Mouse (Mus musculus): Measurements from ENCODE around the gene Mrpl23.

Gene Mrpl23

DNA sequence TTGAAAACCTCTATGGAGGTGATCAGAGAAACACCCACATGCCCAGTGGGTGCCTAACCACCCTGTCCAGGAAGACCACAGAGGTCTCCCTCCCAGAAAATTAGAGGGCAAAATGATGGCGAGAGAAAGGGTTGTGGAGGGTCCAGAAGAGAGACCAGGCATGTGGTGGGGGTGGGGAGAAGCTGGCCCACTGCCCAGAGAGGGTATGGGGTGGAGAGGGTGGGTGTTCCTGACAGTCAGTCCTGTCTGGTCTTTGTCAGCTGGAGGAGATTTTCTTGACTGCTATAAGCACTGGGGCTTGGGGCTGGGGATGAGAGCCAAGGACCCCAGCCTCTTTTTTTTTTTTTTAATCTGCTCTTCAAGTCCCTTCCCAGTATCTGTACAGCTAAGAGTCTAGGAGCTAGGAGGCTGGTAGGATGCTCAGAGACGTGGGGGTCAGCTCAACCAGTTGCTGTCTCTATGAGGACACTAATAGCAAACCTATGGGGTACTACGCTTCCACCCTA is 41.7 kb downstream of the Mrpl23 start:
- DNase-seq (ENCODE audit: low spot score) = no peak

- DNase-seq (ENCODE audit: low spot score) = no peak
Measured at GRCm38 (mm10) chr7:142574826-142575351, 42.4 kb downstream of the Mrpl23 start.

DNA sequence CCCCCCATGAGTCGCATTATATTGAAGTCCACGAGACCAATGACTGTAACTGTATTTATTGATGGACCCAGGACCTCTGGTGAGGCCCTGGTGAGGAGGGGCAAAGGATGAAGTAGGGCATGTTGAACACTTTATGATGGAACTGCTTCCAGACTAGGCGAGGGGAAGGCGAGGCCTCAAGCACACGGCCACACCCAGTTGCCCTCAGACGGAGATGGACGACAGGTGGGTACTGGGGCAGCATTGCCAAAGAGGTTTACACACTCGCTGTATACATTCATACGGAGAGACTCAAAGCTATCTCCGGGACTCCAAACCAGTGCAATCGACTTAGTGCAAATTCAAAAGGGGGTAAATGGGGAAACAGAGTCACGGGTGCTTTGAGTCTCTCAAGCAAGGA is 43.0 kb downstream of the Mrpl23 start:
- no peak for DNase-seq (ENCODE audit: low spot score)

DNA sequence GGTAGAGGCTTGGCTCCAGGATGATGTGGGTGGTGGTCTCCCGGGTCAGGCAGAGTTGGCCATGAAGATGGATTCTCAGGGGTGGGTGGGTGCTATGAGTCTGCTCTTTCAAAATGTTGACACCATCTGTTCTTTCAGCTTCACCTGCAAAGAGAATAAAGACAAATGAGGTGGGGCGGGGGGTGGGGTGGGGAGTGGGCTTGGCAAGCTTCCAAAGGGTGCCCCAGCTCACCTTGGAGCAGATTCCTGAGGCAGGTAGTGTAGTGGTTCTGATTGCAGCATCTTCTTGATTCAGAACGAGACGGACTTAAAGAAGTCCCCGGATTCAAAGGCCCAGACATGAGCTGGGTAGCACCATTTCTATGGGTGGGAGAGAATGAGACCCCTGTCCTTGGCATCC is 43.5 kb downstream of the Mrpl23 start:
- DNase-seq (ENCODE audit: low spot score) = no peak

DNA sequence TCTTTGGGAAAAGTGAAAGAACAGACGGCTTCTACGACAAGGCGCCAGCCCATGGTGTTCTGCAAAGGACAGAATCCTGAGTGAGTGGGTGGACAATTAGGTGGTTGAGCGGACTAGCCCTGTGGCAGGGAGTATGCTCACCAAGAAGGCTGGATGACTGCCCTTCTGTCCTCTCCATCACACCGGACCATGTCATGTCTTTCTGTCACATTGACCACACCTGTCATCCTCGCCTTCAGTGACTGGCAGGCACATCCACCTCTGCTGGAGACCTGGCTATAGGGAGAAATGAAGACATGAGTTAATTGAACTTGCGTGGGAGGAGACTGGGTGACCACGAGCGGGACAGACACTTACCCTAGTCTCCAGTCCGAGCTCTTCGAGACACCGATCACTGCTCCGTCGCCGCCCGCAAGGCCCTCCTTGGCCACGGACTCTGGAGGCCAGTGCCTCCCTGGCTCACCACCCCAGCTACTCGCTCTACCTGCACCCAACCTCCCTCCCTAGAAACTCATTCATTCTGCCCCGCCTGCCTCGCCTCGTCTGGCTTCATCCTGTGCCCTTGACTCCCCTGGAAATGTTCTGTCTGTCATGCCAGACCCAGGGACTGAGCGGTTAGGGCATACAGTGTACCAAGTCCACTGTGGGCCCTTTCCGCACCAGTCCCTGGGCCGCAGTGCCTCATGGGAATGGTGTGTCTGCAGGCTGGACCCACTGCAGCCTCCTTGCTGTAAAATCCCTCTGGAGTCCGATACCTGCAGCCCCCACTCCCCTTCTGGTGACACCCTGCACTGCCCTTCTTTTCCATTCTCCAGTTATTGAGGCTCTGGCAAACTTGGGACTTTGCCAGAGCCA is 44.2 kb downstream of the Mrpl23 start:
- DNase-seq (ENCODE audit: low spot score) = no peak

DNA sequence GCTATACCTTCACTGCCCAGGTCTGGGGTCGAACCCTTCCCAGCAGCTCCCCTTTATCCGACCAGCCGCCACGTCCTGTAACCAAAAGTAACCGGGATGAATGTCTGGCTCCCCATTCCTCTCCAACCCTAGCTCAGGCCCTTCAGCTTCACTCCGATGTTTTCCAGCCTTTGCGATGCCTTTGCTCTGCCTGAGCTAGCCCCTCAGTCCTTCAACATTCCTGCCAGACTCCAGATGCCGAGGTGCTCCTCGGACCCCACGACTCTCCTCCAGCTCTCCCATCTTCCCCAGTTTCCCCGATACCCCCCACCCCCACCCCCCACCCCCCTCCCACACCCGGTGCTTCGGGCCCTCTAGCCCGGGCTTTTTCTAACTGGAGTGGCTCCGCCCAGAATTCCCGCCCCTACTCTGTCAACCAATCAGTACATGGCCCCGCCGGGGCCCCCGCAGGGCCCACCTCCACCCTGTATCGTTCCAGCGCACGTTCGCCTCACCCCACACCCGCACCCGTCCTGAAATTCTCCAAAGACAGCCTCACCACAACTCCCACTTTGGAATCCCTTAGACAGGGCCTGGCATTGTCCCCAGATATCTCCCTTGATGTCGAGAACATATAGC is 45.4 kb downstream of the Mrpl23 start:
- DNase-seq (ENCODE audit: low spot score) = peak; percentile 28

DNA sequence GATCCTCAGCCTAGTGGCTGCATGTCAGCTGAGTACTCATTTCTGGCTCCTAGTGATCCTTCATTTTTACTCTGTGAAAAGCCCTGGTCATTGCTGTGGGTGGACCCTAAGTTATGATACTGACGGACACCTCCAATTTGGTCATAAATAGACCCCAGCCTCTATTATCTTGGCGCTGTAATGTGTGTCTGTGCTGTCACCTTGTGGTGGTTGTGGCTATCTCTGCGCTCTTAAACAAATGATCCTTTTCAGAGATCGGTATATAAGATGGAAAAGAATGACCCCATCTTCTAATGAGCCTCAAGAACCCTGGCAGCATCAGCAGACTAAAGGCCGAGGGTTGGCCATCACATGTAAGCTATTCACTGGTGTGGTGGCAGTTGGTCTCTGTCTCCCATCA is 46.6 kb downstream of the Mrpl23 start:
- DNase-seq (ENCODE audit: low spot score) = no peak

- no peak for DNase-seq (ENCODE audit: low spot score)
Measured at GRCm38 (mm10) chr7:142580121-142580879, 47.8 kb downstream of the Mrpl23 start.

GRCm38 (mm10) chr7:142581186-142581585 is 48.7 kb downstream of the Mrpl23 start:
- no peak for DNase-seq (ENCODE audit: low spot score)

GRCm38 (mm10) chr7:142581656-142582228 is 49.3 kb downstream of the Mrpl23 start:
- no peak for DNase-seq (ENCODE audit: low spot score)

DNA sequence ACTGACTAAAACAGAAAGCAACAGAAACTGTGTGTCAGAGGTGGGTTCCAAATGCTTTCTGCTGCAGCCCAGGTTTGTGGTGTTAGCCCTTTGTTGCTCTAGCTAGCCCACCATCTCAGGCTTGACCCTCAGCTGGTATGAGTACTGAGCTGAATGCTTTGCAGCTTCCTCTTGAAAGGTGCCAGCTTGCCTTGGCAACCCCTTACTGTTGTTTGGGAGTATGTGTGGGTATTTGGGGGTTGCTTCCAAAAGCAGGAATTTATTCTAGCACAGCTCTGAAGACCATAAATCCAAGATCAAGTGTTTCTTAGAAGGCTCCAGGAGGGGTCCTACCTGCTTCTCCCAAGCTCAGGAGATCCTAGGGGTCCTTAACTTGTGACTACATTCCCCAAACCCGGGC is 52.4 kb downstream of the Mrpl23 start:
- DNase-seq (ENCODE audit: low spot score) = no peak

DNA sequence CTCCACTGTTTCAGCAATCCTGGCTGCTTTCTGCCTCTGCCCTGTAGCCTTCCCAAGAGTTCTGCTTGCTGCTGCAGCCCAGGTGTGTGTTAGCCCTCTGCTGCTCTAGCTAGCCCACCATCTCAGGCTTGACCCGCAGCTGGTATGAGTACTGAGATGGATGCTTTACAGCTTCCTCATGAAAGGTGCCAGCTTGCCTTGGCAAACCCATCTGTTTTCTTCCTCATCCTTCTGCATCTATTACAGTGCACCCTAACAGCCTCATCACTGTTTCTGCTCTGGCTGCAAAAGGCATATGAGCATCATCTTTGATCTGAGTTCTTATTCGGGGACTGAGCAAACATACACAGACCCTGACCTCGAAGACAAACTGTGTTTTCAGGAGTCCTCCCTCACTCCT is 53.4 kb downstream of the Mrpl23 start:
- DNase-seq (ENCODE audit: low spot score) = no peak

GRCm38 (mm10) chr7:142588282-142588941 is 55.9 kb downstream of the Mrpl23 start:
- no peak for DNase-seq (ENCODE audit: low spot score)
